Mouse (Mus musculus) fat pad, adult 2 months (tissue): ENCODE data around the gene Uts2b.
"Not testable (repeated sequence)": the region's sequence is repeated elsewhere in the genome, so short reads cannot be mapped to it uniquely, and the experiment has no call there.

ENCODE experiments used
- DNase-seq: peaks from one replicate; pipeline ENCODE4 v3.0.0-alpha.2; 2011; ENCODE audit warnings: low read depth, low spot score; ENCODE audit errors: extremely low read depth

Gene Uts2b

DNA sequence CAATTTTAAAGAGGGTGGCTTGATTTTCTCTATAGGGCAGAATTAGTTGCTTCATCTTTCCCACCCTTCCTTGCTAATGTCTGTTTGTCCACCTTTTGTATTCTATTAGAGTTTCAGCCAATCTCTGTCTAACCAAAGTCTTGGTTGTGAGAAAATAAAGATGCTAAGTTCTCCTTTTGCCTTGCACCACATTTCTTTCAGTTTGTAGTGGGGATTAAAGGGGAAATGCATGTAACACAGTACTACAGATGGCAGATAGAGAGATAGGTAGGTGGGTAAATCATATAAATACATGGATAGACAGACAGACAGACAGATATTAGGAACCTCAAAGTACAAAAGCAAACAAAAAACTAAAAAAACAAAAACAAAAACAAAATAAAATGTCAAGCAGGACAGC is 6.5 kb upstream of the Uts2b start:
- no peak for DNase-seq

DNA sequence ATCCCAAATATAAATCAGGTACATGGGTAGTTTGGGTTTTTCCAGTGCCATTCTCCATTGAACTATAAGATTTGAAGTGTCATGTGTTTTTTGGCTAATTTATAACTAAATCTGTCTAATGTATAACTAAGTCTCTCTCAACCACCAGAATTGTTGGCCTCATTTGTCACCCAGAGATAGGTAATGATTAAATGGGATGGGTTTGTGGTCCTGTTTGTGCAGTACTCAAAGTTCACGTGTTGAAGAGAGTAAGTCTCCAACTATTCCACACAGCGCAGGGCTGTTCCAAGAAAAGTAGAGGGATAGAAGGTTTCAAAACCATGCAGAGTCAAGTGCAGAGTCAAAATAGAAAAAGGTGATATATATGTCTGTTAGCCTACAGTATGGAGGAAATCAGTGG is 5.3 kb upstream of the Uts2b start:
- no peak for DNase-seq

- no peak for DNase-seq
Measured at GRCm38 (mm10) chr16:27374139-27374538, 4.1 kb upstream of the Uts2b start.

- DNase-seq, result no peak
Measured at GRCm38 (mm10) chr16:27370700-27371099, 661 bp upstream of the Uts2b start.

GRCm38 (mm10) chr16:27360059-27360458 is 10.0 kb downstream of the Uts2b start:
- no peak for DNase-seq

DNA sequence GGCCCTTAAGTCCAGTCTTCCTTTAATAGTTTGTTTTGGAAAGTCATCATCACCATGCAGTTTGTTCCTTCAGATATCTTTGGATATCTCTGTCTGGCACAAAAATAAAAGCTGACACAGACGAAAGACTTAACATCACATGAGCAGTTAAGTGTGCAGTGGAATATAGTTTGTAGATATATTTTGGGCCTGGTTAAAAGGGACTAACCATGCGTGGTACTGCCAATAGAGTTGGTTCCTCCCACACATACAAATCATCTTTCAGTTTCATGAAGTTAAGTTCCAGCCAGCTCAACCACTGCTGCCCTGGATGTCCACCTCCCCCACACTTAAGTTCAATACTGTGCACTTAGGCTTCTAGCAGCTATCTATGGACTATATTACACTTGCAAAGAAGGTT is 15.6 kb downstream of the Uts2b start:
- peak; percentile 21 for DNase-seq

DNA sequence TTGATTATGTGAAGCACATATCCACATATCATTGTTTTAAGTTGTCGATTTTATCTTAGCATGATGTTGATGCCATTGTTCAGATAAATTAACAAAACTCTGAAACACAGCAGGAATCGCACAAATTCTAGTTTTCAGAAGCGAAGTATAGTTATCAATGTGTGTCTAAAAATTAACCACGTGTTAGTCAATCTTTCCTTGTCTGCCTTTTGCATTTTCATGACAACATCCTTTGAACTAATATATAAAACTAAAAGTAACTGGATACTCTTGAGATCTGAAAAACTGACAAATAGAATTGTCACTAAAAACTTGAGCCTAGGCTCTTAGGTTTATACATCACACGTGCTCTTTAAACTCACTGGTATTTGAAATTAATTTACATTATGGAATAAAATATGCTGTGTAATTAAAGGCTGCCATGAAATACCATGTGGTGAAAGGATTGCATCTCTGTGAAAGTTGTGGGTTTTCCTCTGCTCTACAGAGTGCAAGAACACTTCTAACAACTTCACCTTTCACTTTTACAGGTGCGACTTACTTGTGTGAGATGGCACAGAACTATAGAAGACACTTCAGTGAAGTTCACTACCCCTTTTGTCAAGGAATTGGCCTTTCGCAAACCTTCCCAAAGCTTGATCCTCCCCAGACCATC is 20.0 kb downstream of the Uts2b start:
- DNase-seq, result no peak

DNA sequence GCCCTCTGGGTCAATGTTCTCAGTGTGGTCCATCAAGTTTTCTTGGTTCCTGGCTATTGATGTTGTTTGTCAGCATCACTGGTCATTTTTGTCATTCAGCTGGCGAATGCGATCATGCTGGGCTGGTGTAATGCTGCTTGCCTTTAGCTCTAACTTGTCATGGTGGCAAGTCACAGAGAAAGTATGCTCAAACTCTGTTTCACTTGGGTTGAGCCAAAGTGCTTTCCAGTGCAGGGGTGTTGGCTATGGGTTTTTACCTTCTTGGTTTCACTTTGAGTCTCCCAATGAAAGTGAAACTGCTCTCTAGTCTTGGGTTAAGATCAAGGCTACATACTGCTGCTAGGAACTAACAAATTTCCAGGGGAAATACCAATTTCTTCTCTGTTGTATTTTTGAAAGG is 20.8 kb downstream of the Uts2b start:
- no peak for DNase-seq

GRCm38 (mm10) chr16:27348359-27348758 is 21.7 kb downstream of the Uts2b start:
- no peak for DNase-seq

DNA sequence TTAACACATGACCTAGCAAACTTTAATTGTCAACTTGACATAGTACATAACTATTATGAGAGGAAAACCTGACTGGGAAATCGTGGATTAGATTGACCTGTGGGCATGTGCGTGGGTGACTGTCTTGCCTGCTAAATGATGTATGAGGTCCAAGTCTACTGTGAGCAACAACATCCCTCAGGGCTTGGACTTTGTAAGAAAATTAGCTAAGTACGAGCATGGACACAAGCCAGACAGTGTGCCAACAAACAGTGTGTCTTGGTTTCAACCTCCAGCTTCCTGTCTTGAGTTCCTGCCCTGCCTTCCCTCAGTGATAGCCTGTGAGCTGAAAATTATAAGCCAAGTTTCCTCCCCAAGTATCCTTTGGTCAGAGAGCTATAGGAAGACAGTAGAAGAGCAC is 22.5 kb downstream of the Uts2b start:
- DNase-seq, result peak; percentile 97

- DNase-seq, result peak; percentile 37
Measured at GRCm38 (mm10) chr16:27326463-27326862, 43.6 kb downstream of the Uts2b start.

GRCm38 (mm10) chr16:27322047-27322446 is 48.0 kb downstream of the Uts2b start:
- DNase-seq, result no peak

DNA sequence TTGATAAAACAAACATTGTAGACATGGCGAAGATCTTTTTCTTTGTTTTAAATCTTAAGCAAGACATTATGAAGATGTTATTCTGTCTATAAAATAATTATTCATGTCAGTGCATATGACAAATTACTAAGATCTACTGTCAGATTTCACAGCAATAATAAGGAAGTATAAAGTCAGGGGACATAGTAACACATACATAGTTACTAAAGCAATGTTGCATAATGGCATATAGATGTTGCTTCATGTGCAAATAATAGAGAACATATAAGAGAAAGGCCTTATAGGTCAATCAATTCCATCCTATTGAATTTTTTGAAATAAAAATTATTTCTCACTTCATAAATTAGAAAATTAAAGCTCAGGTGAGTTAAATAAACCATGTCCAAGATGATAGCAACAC is 50.9 kb downstream of the Uts2b start:
- DNase-seq, result peak; percentile 5

GRCm38 (mm10) chr16:27307189-27307588 is 62.9 kb downstream of the Uts2b start, which contains the start of gene Ostn:
Gene Ostn, plus strand, starts transcription at chr16:27307489.
- DNase-seq, result not testable (repeated sequence)
